16 mouse cellular contexts compared by ENCODE assay signal in genomic region chr11:100579116-100579799, GRCm38 (mm10). TPM values are rescaled to one million over a fixed set of nuclear protein-coding genes. Genes with fewer than 3 reads are reported as not detected.
"Had no signal": no experiment of that assay in that cellular context is flagged by ENCODE, and none has a peak within 500 bp of the region (broad histone marks: within the 10 kb centered on the region; RNA-seq: fewer than 3 reads in every experiment).

No protein-coding gene starts in this region.

- H3K4me2 ChIP-seq: liver, embryonic 12.5 days; lung, embryonic 15.5 days; midbrain, embryonic 13.5 days; neural tube, embryonic 15.5 days had no signal

- DNase-seq: kidney, adult 11 months; kidney, postnatal 14 days; layer of hippocampus, adult 9-11 months; layer of hippocampus, postnatal 36 days; left cerebral cortex, postnatal 4 days; lung, postnatal 14 days; right cerebral cortex, adult 18-20 months; right cerebral cortex, postnatal 25 days; thymus, postnatal 4 days had no signal

- H3K9me3 ChIP-seq: liver, embryonic 12.5 days; lung, embryonic 15.5 days; midbrain, embryonic 13.5 days; neural tube, embryonic 15.5 days had no signal

- H3K4me3 ChIP-seq: liver, embryonic 12.5 days; lung, embryonic 15.5 days; midbrain, embryonic 13.5 days; myocyte; neural tube, embryonic 15.5 days had no signal

- H3K9ac ChIP-seq: liver, embryonic 12.5 days; lung, embryonic 15.5 days; midbrain, embryonic 13.5 days; neural tube, embryonic 15.5 days had no signal

- H3K27me3 ChIP-seq: liver, embryonic 12.5 days; lung, embryonic 15.5 days; midbrain, embryonic 13.5 days; neural tube, embryonic 15.5 days had no signal

- ATAC-seq: liver, embryonic 12.5 days; midbrain, embryonic 13.5 days had no signal

- H3K27ac ChIP-seq: liver, embryonic 12.5 days; lung, embryonic 15.5 days; midbrain, embryonic 13.5 days; neural tube, embryonic 15.5 days had no signal

RNA-seq across cellular contexts. Expression of gene Ttc25, which starts 33.9 kb away (rescaled TPM):
- total RNA-seq: megakaryocyte-erythroid progenitor cell, adult 5-6 weeks had no signal
- polyA plus RNA-seq: large intestine, adult 2 months had no signal
